Mouse (Mus musculus) midbrain, embryonic 11.5 days (tissue): ENCODE measurements at regions not wholly inside any gene's neighbourhood (a gene's known extent, or its start where the extent isn't known, plus 50 kb on each side); places are given as distances from the start of the nearest gene placed in this dataset.

Experiments
- ATAC-seq: fragments of 200-750 bp; cut with Nextera tagmentation; 2 replicates; pipeline ENCODE4 v1.8.0; 2017; ENCODE audit warnings: moderate TSS enrichment, moderate library complexity; ENCODE audit not compliant: low FRiP score
- DNase-seq: peaks from one replicate; pipeline ENCODE4 v3.0.0; 2015; ENCODE audit warnings: low spot score; ENCODE audit errors: missing footprints
- H3K27ac ChIP-seq: fragments of 300-500 bp; sonication (generic); 2 replicates; pipeline ENCODE4 v1.5.1; 2014; ENCODE audit warnings: low read depth, low read length
- H3K27me3 ChIP-seq: fragments of 300-500 bp; sonication (generic); 2 replicates; pipeline ENCODE4 v1.6.1; 2014; ENCODE audit warnings: mild to moderate bottlenecking, low read length, moderate library complexity, mixed read lengths; ENCODE audit not compliant: control insufficient read depth, insufficient read depth
- H3K36me3 ChIP-seq: fragments of 300-500 bp; sonication (generic); 2 replicates; pipeline ENCODE4 v1.6.1; 2014; ENCODE audit warnings: mild to moderate bottlenecking, low read length, moderate library complexity, mixed read lengths; ENCODE audit not compliant: control insufficient read depth, insufficient read depth
- H3K4me1 ChIP-seq: fragments of 300-500 bp; sonication (generic); 2 replicates; pipeline ENCODE4 v1.6.1; 2014; ENCODE audit warnings: low read length; ENCODE audit not compliant: control insufficient read depth, insufficient read depth
- H3K4me2 ChIP-seq: fragments of 300-500 bp; sonication (generic); 2 replicates; pipeline ENCODE4 v1.6.1; 2014; ENCODE audit warnings: mild to moderate bottlenecking, moderate library complexity
- H3K4me3 ChIP-seq: fragments of 300-500 bp; sonication (generic); 2 replicates; pipeline ENCODE4 v1.5.1; 2014; ENCODE audit warnings: low read depth, low read length
- H3K9ac ChIP-seq: fragments of 300-500 bp; sonication (generic); 2 replicates; pipeline ENCODE4 v1.6.1; 2014; ENCODE audit warnings: low read length
- H3K9me3 ChIP-seq: fragments of 300-500 bp; sonication (generic); 2 replicates; pipeline ENCODE4 v1.6.1; 2016; ENCODE audit warnings: low read length; ENCODE audit not compliant: control insufficient read depth
- WGBS: fragments of 180-500 bp; shearing (Covaris S2); extraction: QIAGEN DNeasy Blood & Tissue Kit; methylation state at CpG from one replicate; pipeline ENCODE4 v1.1.7; 2014; 5-methylcytosine and 5-hydroxymethylcytosine counted together

GRCm38 (mm10) chr9:69575386-69575785 is 122.0 kb downstream of the Anxa2 start:
- Histone ChIP-seq H3K9ac (no peak overlapping the region), H3K4me1 (no peaks in the 10 kb centered on the region), H3K27me3 (no peaks in the 10 kb centered on the region), H3K27ac (no peak overlapping the region), H3K4me3 (no peak overlapping the region), H3K9me3 (no peaks in the 10 kb centered on the region), H3K36me3 (no peaks in the 10 kb centered on the region), H3K4me2 (no peak overlapping the region)
- 78% methylated on average over 14 of the region's 14 CpGs for WGBS
- DNase-seq (peak; percentile 59), ATAC-seq (no peak)

- H3K27ac ChIP-seq: no peak overlapping the region
Observed at GRCm38 (mm10) chr9:69568631-69569230, 115.3 kb downstream of the Anxa2 start.

GRCm38 (mm10) chr9:69568222-69568621 is 114.8 kb downstream of the Anxa2 start:
- no peak overlapping the region for H3K4me2 ChIP-seq
- no peaks in the 10 kb centered on the region for H3K27me3 ChIP-seq
- H3K4me1 ChIP-seq: no peaks in the 10 kb centered on the region
- ATAC-seq (no peak), DNase-seq (no peak)
- H3K36me3 ChIP-seq: no peaks in the 10 kb centered on the region
- H3K27ac ChIP-seq: no peak overlapping the region
- no peaks in the 10 kb centered on the region for H3K9me3 ChIP-seq
- H3K4me3 ChIP-seq: no peak overlapping the region
- WGBS: 73% methylated on average over 3 of the region's 3 CpGs
- no peak overlapping the region for H3K9ac ChIP-seq

More at GRCm38 (mm10) chr9:69568631-69569230, 115.3 kb downstream of the Anxa2 start:
- ATAC-seq: no peak
- no peak for DNase-seq
- Histone ChIP-seq H3K36me3 (no peaks in the 10 kb centered on the region), H3K4me2 (no peak overlapping the region), H3K4me3 (no peak overlapping the region), H3K9ac (no peak overlapping the region), H3K27me3 (no peaks in the 10 kb centered on the region), H3K4me1 (no peaks in the 10 kb centered on the region), H3K9me3 (no peaks in the 10 kb centered on the region)
- 78% methylated on average over 13 of the region's 13 CpGs for WGBS

DNA sequence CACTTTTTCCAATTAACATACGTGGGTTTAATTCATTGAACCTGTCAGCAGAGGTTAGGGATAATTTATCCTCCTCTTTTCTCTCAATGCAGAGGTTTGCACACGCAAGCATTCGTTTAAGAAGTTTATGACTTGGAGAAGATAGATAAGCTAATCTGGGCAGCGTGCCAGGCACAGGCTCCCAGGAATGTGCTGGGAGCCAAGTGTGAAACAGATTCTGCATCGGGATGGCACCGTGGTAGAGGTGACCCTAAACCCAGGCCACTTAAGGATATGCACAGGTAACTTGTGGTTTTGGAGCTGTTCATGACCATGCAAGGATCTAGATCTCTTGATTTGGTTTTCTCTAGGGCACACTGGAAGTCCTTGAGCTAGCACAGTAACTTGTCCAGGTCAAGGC is 113.6 kb downstream of the Anxa2 start:
- H3K4me1 ChIP-seq: no peaks in the 10 kb centered on the region
- H3K4me3 ChIP-seq: no peak overlapping the region
- no peaks in the 10 kb centered on the region for H3K36me3 ChIP-seq
- H3K4me2 ChIP-seq: no peak overlapping the region
- ATAC-seq (no peak), DNase-seq (no peak)
- 94% methylated on average over 6 of the region's 6 CpGs for WGBS
- no peak overlapping the region for H3K9ac ChIP-seq
- H3K27me3 ChIP-seq: no peaks in the 10 kb centered on the region
- H3K9me3 ChIP-seq: no peaks in the 10 kb centered on the region
- no peak overlapping the region for H3K27ac ChIP-seq

DNA sequence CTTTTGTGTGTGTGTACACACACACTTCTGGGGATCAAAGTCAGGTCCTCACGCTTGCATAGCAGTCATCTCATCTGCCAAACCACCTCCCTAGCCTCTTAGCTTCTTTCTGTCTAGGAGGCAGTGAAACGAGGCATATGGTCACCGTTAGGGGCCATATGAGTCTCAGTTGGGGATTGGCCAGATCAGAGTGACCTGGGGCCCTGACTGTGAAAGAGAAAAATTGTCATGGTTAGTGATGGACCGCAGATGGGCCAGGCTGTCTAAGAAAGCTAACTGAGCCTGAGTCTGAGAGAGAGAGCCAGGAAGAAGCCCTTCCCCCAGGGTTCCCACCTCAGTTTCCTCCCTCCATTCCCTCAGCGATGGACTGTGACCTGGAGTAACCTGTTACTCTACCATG is 89.8 kb downstream of the Anxa2 start:
- no peaks in the 10 kb centered on the region for H3K27me3 ChIP-seq
- H3K27ac ChIP-seq: no peak overlapping the region
- DNase-seq (no peak), ATAC-seq (no peak)
- no peaks in the 10 kb centered on the region for H3K36me3 ChIP-seq
- no peak overlapping the region for H3K9ac ChIP-seq
- 82% methylated on average over 5 of the region's 5 CpGs for WGBS
- H3K4me1 ChIP-seq: no peaks in the 10 kb centered on the region
- no peak overlapping the region for H3K4me2 ChIP-seq
- H3K9me3 ChIP-seq: no peaks in the 10 kb centered on the region
- H3K4me3 ChIP-seq: no peak overlapping the region
